Mouse (Mus musculus) T-helper 17 cell (primary cell): ENCODE data around the gene Fam160a1.

ENCODE experiments used
- in situ Hi-C, 2 experiments: fragments of 300-600 bp; cut with MboI, MseI; formaldehyde crosslinking; loops; 1 replicate in 1 of 2; 2 replicates in 1 of 2; pipeline ENCODE4 v1.15.1; 2025; ENCODE audit warnings: high pct_unique_total_duplicates in 2 of 2

The Fam160a1 gene

GRCm38 (mm10) chr3:85817191-85817590, at the start of gene Fam160a1:
TSS of gene Fam160a1 (minus strand) at chr3:85817291.
- in situ Hi-C loops = no loop called here

GRCm38 (mm10) chr3:85863996-85864395, 46.9 kb upstream of the Fam160a1 start:
- in situ Hi-C loops = no loop called here

- in situ Hi-C loops = no loop called here
These were observed 45.8 kb upstream of the Fam160a1 start for GRCm38 (mm10) chr3:85862886-85863285.

GRCm38 (mm10) chr3:85860996-85861395, 43.9 kb upstream of the Fam160a1 start:
- in situ Hi-C loops = no loop called here

GRCm38 (mm10) chr3:85859311-85859710, 42.2 kb upstream of the Fam160a1 start:
- in situ Hi-C loops = no loop called here

GRCm38 (mm10) chr3:85858140-85859135, 41.3 kb upstream of the Fam160a1 start:
- in situ Hi-C loops = no loop called here

GRCm38 (mm10) chr3:85857083-85857482, 40.0 kb upstream of the Fam160a1 start:
- in situ Hi-C loops = no loop called here

GRCm38 (mm10) chr3:85855947-85856346, 38.9 kb upstream of the Fam160a1 start:
- in situ Hi-C loops = no loop called here

- in situ Hi-C loops = no loop called here
These were observed 38.0 kb upstream of the Fam160a1 start for GRCm38 (mm10) chr3:85855043-85855442.

GRCm38 (mm10) chr3:85854143-85854542, 37.1 kb upstream of the Fam160a1 start:
- in situ Hi-C loops = no loop called here

- in situ Hi-C loops = no loop called here
These were observed 36.6 kb upstream of the Fam160a1 start for GRCm38 (mm10) chr3:85853715-85854114.

- in situ Hi-C loops = no loop called here
These were observed 33.0 kb upstream of the Fam160a1 start for GRCm38 (mm10) chr3:85850079-85850478.

- in situ Hi-C loops = no loop called here
These were observed 29.2 kb upstream of the Fam160a1 start for GRCm38 (mm10) chr3:85846316-85846715.

GRCm38 (mm10) chr3:85845341-85845740, 28.2 kb upstream of the Fam160a1 start:
- in situ Hi-C loops = no loop called here

- in situ Hi-C loops = no loop called here
These were observed 25.8 kb upstream of the Fam160a1 start for GRCm38 (mm10) chr3:85842881-85843218.

GRCm38 (mm10) chr3:85842177-85842880, 25.2 kb upstream of the Fam160a1 start:
- in situ Hi-C loops = no loop called here

GRCm38 (mm10) chr3:85841454-85842176, 24.5 kb upstream of the Fam160a1 start:
- in situ Hi-C loops = no loop called here

GRCm38 (mm10) chr3:85833627-85834026, 16.5 kb upstream of the Fam160a1 start:
- in situ Hi-C loops = no loop called here

- in situ Hi-C loops = no loop called here
These were observed 15.5 kb upstream of the Fam160a1 start for GRCm38 (mm10) chr3:85832490-85833155.

- in situ Hi-C loops = no loop called here
These were observed 14.7 kb upstream of the Fam160a1 start for GRCm38 (mm10) chr3:85831785-85832184.

- in situ Hi-C loops = no loop called here
These were observed 12.0 kb upstream of the Fam160a1 start for GRCm38 (mm10) chr3:85829047-85829446.
